Mouse (Mus musculus) CH12.LX (cell line): ENCODE results near the gene Ddah1. TPM values are rescaled to one million over a fixed set of nuclear protein-coding genes. Genes with fewer than 3 reads are reported as not detected.

Experiments
- DNase-seq: peaks from one replicate; pipeline ENCODE4 v3.0.0-alpha.2; 2013; ENCODE audit errors: extremely low read depth
- H3K27ac ChIP-seq: 2 replicates; pipeline ENCODE4 v1.5.1; 2012; ENCODE audit warnings: low read depth, mild to moderate bottlenecking, control low read depth, moderate library complexity; ENCODE audit not compliant: insufficient read depth
- H3K27me3 ChIP-seq: replicated peaks from 2 replicates; pipeline ENCODE3; 2012; ENCODE audit warnings: inconsistent platforms
- H3K36me3 ChIP-seq, 2 experiments: replicated peaks in 1 of 2; 2 replicates each; pipeline versions ENCODE3 to v1.6.1; 2012; ENCODE audit warnings: inconsistent platforms in 1 of 2, low read length in 1 of 2, mild to moderate bottlenecking in 1 of 2, mixed read lengths in 1 of 2, moderate library complexity in 1 of 2; ENCODE audit not compliant: control insufficient read depth in 1 of 2, insufficient read depth in 1 of 2
- H3K4me1 ChIP-seq, 2 experiments: 2 replicates each; pipeline ENCODE4 v1.6.1; 2012; ENCODE audit warnings: inconsistent platforms in 1 of 2, moderate library complexity in 1 of 2; ENCODE audit not compliant: insufficient read depth in 2 of 2, control insufficient read depth in 1 of 2
- H3K4me2 ChIP-seq: 2 replicates; pipeline ENCODE4 v1.6.1; 2012; ENCODE audit warnings: low read depth, mild to moderate bottlenecking, control low read depth; ENCODE audit not compliant: poor library complexity, insufficient read depth, severe bottlenecking
- H3K4me3 ChIP-seq, 3 experiments: fragments of 150-350 bp in 1 of 3; sonication (generic) in 1 of 3; replicated peaks in 1 of 3; 2 replicates each; pipeline versions ENCODE3 to v1.5.1; 2011 to 2012; ENCODE audit warnings: low read depth in 2 of 3, low read length in 2 of 3, mild to moderate bottlenecking in 2 of 3, moderate library complexity in 2 of 3, control low read depth in 1 of 3, improper control_type of control experiment in 1 of 3, inconsistent platforms in 1 of 3, mixed read lengths in 1 of 3; ENCODE audit not compliant: poor library complexity in 1 of 3
- H3K79me2 ChIP-seq: replicated peaks from 2 replicates; pipeline ENCODE4 v1.6.1; 2012; ENCODE audit warnings: mild to moderate bottlenecking, moderate library complexity; ENCODE audit not compliant: control insufficient read depth, poor library complexity, insufficient read depth, severe bottlenecking; ENCODE audit errors: extremely low read depth
- H3K9ac ChIP-seq: 2 replicates; pipeline ENCODE4 v1.6.1; 2012; ENCODE audit warnings: low read depth, mild to moderate bottlenecking, control low read depth, moderate library complexity; ENCODE audit not compliant: insufficient read depth
- H3K9me3 ChIP-seq: replicated peaks from 2 replicates; pipeline ENCODE3; 2012; ENCODE audit warnings: low read length, inconsistent platforms, mixed read lengths
- CHD1 ChIP-seq: IDR thresholded peaks from 2 replicates; pipeline ENCODE4 v1.6.1; 2012; ENCODE audit warnings: low read depth, low read length, improper control_type of control experiment, inconsistent platforms
- CHD2 ChIP-seq: IDR thresholded peaks from 2 replicates; pipeline ENCODE4 v1.6.1; 2011; ENCODE audit warnings: low read length, improper control_type of control experiment
- CTCF ChIP-seq, 2 experiments: IDR thresholded peaks in 1 of 2; conservative IDR thresholded peaks in 1 of 2; 2 replicates each; pipeline ENCODE4 v1.5.1; 2011 to 2012; ENCODE audit warnings: low read depth in 2 of 2, low read length in 2 of 2, improper control_type of control experiment in 1 of 2, inconsistent platforms in 1 of 2, mild to moderate bottlenecking in 1 of 2, moderate library complexity in 1 of 2
- ELF1 ChIP-seq: IDR thresholded peaks from 2 replicates; pipeline ENCODE4 v1.6.1; 2014; ENCODE audit warnings: low read depth, mild to moderate bottlenecking, inconsistent platforms, low read length, improper control_type of control experiment
- ETS1 ChIP-seq: conservative IDR thresholded peaks from 2 replicates; pipeline ENCODE4 v1.6.1; 2012; ENCODE audit warnings: low read depth, mild to moderate bottlenecking, inconsistent platforms, low read length, improper control_type of control experiment, moderate library complexity
- GABPA ChIP-seq: IDR thresholded peaks from 2 replicates; pipeline ENCODE4 v1.6.1; 2012; ENCODE audit warnings: low read depth, low read length, improper control_type of control experiment, inconsistent platforms; ENCODE audit not compliant: insufficient replicate concordance
- HCFC1 ChIP-seq: IDR thresholded peaks from 2 replicates; pipeline ENCODE4 v1.6.1; 2012; ENCODE audit warnings: low read depth, mild to moderate bottlenecking, inconsistent platforms, low read length, improper control_type of control experiment
- IRF4 ChIP-seq: IDR thresholded peaks from 2 replicates; pipeline ENCODE4 v1.6.1; 2014; ENCODE audit warnings: low read depth, mild to moderate bottlenecking, inconsistent platforms, low read length, improper control_type of control experiment
- KAT2A ChIP-seq: IDR thresholded peaks from 2 replicates; pipeline ENCODE4 v1.6.1; 2012; ENCODE audit warnings: low read length, improper control_type of control experiment, inconsistent platforms; ENCODE audit not compliant: insufficient replicate concordance
- MAFK ChIP-seq: IDR thresholded peaks from 2 replicates; pipeline ENCODE4 v1.6.1; 2011; ENCODE audit warnings: low read length, improper control_type of control experiment; ENCODE audit not compliant: insufficient replicate concordance
- MAZ ChIP-seq: IDR thresholded peaks from 2 replicates; pipeline ENCODE4 v1.6.1; 2012; ENCODE audit warnings: low read depth, mild to moderate bottlenecking, inconsistent platforms, low read length, improper control_type of control experiment, moderate library complexity
- MEF2A ChIP-seq: IDR thresholded peaks from 2 replicates; pipeline ENCODE4 v1.6.1; 2014; ENCODE audit warnings: low read depth, mild to moderate bottlenecking, inconsistent platforms, low read length, improper control_type of control experiment, borderline replicate concordance
- MXI1 ChIP-seq: IDR thresholded peaks from 2 replicates; pipeline ENCODE4 v1.6.1; 2011; ENCODE audit warnings: mild to moderate bottlenecking, low read depth, low read length, improper control_type of control experiment
- PAX5 ChIP-seq: IDR thresholded peaks from 2 replicates; pipeline ENCODE4 v1.6.1; 2012; ENCODE audit warnings: low read length, inconsistent platforms, mixed read lengths
- POLR2AphosphoS2 ChIP-seq: IDR thresholded peaks from 2 replicates; pipeline ENCODE4 v1.6.1; 2011; ENCODE audit warnings: low read depth, low read length, improper control_type of control experiment
- RAD21 ChIP-seq: IDR thresholded peaks from 2 replicates; pipeline ENCODE4 v1.6.1; 2011; ENCODE audit warnings: low read depth, mild to moderate bottlenecking, low read length, improper control_type of control experiment, moderate library complexity
- RCOR1 ChIP-seq: conservative IDR thresholded peaks from 2 replicates; pipeline ENCODE4 v1.6.1; 2012; ENCODE audit warnings: low read depth, mild to moderate bottlenecking, inconsistent platforms, low read length, improper control_type of control experiment
- SIN3A ChIP-seq: IDR thresholded peaks from 2 replicates; pipeline ENCODE4 v1.6.1; 2012; ENCODE audit warnings: low read length, improper control_type of control experiment, inconsistent platforms
- TBP ChIP-seq: conservative IDR thresholded peaks from 2 replicates; pipeline ENCODE4 v1.6.1; 2011; ENCODE audit warnings: low read depth, low read length, improper control_type of control experiment
- TCF12 ChIP-seq: IDR thresholded peaks from 2 replicates; pipeline ENCODE4 v1.6.1; 2014; ENCODE audit warnings: low read depth, mild to moderate bottlenecking, inconsistent platforms, low read length, improper control_type of control experiment
- UBTF ChIP-seq: IDR thresholded peaks from 2 replicates; pipeline ENCODE4 v1.6.1; 2012; ENCODE audit warnings: low read depth, mild to moderate bottlenecking, inconsistent platforms, low read length, improper control_type of control experiment, moderate library complexity
- ZKSCAN1 ChIP-seq: IDR thresholded peaks from 2 replicates; pipeline ENCODE4 v1.6.1; 2012; ENCODE audit warnings: low read depth, inconsistent platforms, low read length, improper control_type of control experiment, borderline replicate concordance
- ZMIZ1 ChIP-seq: IDR thresholded peaks from 2 replicates; pipeline ENCODE4 v1.6.1; 2012; ENCODE audit warnings: low read depth, mild to moderate bottlenecking, inconsistent platforms, low read length, improper control_type of control experiment
- ZNF384 ChIP-seq: IDR thresholded peaks from 2 replicates; pipeline ENCODE4 v1.6.1; 2012; ENCODE audit warnings: low read depth, low read length, improper control_type of control experiment, inconsistent platforms
- dilution Hi-C: fragments of 300-500 bp; cut with MboI; formaldehyde crosslinking; loops from 2 replicates; pipeline ENCODE4 v1.14.3; 2020; ENCODE audit warnings: low sequenced_read_pairs; ENCODE audit not compliant: extremely low pct_unique_long_range_greater_than_20kb, extremely low pct_ligation_motif_present
- in situ Hi-C: fragments of 300-500 bp; cut with MboI; formaldehyde crosslinking; loops from 3 replicates; pipeline ENCODE4 v1.14.3; 2019; ENCODE audit warnings: low sequenced_read_pairs, low pct_ligation_motif_present, low pct_unique_long_range_greater_than_20kb, mixed read lengths
- polyA plus RNA-seq: library from polyadenylated mRNA; unstranded; fragments of >175 nt; gene quantifications from 2 replicates; pipeline ENCODE4 v1.2.1, GENCODE M21; 2012; ENCODE audit warnings: low read depth; ENCODE audit not compliant: insufficient read length
- total RNA-seq, 2 experiments: library from RNA; depleted of rRNA; stranded (reverse); fragments of 300-350 nt in 1 of 2; fragments of >200 nt in 1 of 2; gene quantifications; 2 replicates each; pipeline ENCODE4 v1.2.3; 2012 to 2014

Gene Ddah1
- total and polyA plus RNA-seq, 3 experiments = not detected

GRCm38 (mm10) chr3:145937505-145938404, 179.3 kb downstream of the Ddah1 start, which contains the start of gene 2410004B18Rik (continued):
- TF ChIP-seq GABPA = no peak; the same call in 1 of the 2 replicates
- no peak; the same call in none of the 2 replicates for TF ChIP-seq UBTF
- TF ChIP-seq ZKSCAN1 = no peak
- TF ChIP-seq ZNF384 = no peak
- peak; percentile 85; the same call in 1 of the 2 replicates for TF ChIP-seq KAT2A
- TF ChIP-seq IRF4 = peak; percentile 56; the same call in 1 of the 2 replicates
- TF ChIP-seq CHD2 = no peak
- TF ChIP-seq RAD21 = peak; percentile 86

DNA sequence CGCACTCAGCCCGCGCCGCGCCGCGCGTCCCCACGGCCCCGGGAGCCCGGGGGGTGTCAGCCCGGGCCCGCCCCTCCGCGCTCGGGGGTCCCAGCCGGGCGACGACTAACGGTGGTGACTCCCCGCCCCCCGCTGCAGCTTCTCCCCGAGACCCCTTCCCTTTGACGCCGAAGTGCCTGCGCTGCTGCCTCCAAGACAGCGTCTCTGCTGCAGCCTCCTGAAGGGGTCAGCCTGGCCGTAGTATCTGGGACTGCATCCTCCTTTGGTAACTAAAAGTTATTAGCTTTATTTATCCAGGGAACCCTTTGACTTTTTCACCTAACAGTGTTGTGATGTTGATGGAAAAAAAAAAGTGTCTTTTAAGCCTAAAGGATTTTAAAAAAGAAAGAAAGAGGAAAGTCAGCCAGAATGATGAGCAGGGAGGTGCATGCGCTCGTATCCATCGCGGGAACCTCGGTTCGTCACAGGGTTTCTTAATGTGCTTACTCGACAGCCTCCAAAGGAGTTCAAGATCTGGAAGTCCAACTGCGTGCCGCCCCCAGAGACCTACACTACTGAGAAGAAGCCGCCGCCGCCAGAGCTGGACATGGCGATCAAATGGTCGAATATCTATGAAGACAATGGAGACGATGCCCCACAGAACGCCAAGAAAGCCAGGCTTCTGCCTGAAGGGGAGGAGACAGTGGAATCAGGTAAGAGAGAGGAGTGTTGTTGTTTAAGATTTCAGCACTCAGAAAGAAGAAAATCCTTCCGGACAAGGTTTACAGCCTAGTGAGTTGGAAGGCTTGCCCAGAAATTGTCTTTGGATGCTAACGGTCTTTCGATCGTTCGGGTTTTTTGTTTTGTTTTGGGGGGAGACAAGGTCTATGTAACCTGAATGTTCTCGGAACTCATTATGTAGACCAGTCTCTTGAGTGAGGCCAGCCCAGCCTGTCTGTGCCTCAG, 180.2 kb downstream of the Ddah1 start:
- Histone ChIP-seq H3K4me2 (peak overlapping the region; percentile 95), H3K36me3 (peaks cover 22 to 56% of the 10 kb centered on the region in 2 experiments), H3K4me1 (peaks cover 11 to 80% of the 10 kb centered on the region in 2 experiments), H3K27ac (no peak overlapping the region), H3K9me3 (no peaks in the 10 kb centered on the region), H3K27me3 (no peaks in the 10 kb centered on the region), H3K4me3 (peak overlapping the region; percentile 81 to 90 (median 82)), H3K9ac (peak overlapping the region; percentile 93), H3K79me2 (peaks cover 47% of the 10 kb centered on the region)
- TF ChIP-seq MEF2A (no peak), RCOR1 (no peak), TCF12 (no peak), CTCF (conservative IDR thresholded peaks at IDR 0.05 in 1 of 2, IDR thresholded peaks at IDR 0.05 in 1 of 2; ENCODE audit: low read depth in 2 of 2, low read length in 2 of 2) (0 out of 4 replicates have a peak, but pooled peaks of 1 of the 2 experiments have one; percentile 2), SIN3A (peak; percentile 67; the same call in 1 of the 2 replicates), MAZ (0 out of 2 replicates have a peak, but pooled peaks have one; percentile 29), CHD1 (peak; percentile 88; the same call in 1 of the 2 replicates), ZNF384 (no peak), GABPA (no peak), MAFK (0 out of 2 replicates have a peak, but pooled peaks have one; percentile 16), CHD2 (peak; percentile 44; the same call in 1 of the 2 replicates), PAX5 (no peak), ETS1 (no peak), RAD21 (no peak), TBP (no peak), HCFC1 (peak; percentile 12; the same call in 1 of the 2 replicates), ZMIZ1 (peak; percentile 40; the same call in 1 of the 2 replicates), ELF1 (no peak), MXI1 (peak; percentile 68), KAT2A (no peak), POLR2AphosphoS2 (no peak)
- no peak for DNase-seq
- in situ Hi-C loops = loop anchor here (5.0 kb wide), 2 partner anchors 119 to 244 kb away; no protein-coding TSS in a partner anchor
- dilution Hi-C loops = no loop called here
